Mouse (Mus musculus) heart, embryonic 14.5 days (tissue): ENCODE measurements around the gene Wfdc12. TPM values are rescaled to one million over a fixed set of nuclear protein-coding genes. Genes with fewer than 3 reads are reported as not detected.
A peak's percentile ranks its signal among the peaks of the same experiment; 100 is the strongest.

ENCODE experiments used
- ATAC-seq: fragments of 200-750 bp; cut with Nextera tagmentation; 2 replicates; pipeline ENCODE4 v1.8.0; 2017; ENCODE audit warnings: low read depth, moderate TSS enrichment; ENCODE audit not compliant: insufficient number of reproducible peaks, insufficient read depth, low FRiP score
- H3K27ac ChIP-seq, 2 experiments: fragments of 200-500 bp in 1 of 2; fragments of 300-500 bp in 1 of 2; sonication (generic) in 1 of 2; replicated peaks in 1 of 2; 2 replicates each; pipeline ENCODE4 v1.5.1; 2012 to 2014; ENCODE audit warnings: low read depth in 2 of 2, low read length in 2 of 2, control low read depth in 1 of 2, mild to moderate bottlenecking in 1 of 2, mixed read lengths in 1 of 2; ENCODE audit not compliant: control insufficient read depth in 1 of 2, insufficient read depth in 1 of 2
- H3K27me3 ChIP-seq: fragments of 300-500 bp; sonication (generic); 2 replicates; pipeline ENCODE4 v1.6.1; 2014; ENCODE audit warnings: mild to moderate bottlenecking, low read length, control low read depth; ENCODE audit not compliant: control insufficient read depth, insufficient read depth
- H3K36me3 ChIP-seq: fragments of 300-500 bp; sonication (generic); 2 replicates; pipeline ENCODE4 v1.6.1; 2014; ENCODE audit warnings: mild to moderate bottlenecking, control low read depth, low read length, mixed read lengths; ENCODE audit not compliant: control insufficient read depth, insufficient read depth
- H3K4me1 ChIP-seq, 2 experiments: fragments of 200-500 bp in 1 of 2; fragments of 300-500 bp in 1 of 2; sonication (generic) in 1 of 2; 2 replicates each; pipeline ENCODE4 v1.6.1; 2012 to 2014; ENCODE audit warnings: low read length in 2 of 2, control low read depth in 1 of 2, mixed read lengths in 1 of 2; ENCODE audit not compliant: control insufficient read depth in 2 of 2, insufficient read depth in 2 of 2
- H3K4me2 ChIP-seq: fragments of 300-500 bp; sonication (generic); 2 replicates; pipeline ENCODE4 v1.6.1; 2014; ENCODE audit warnings: mild to moderate bottlenecking, low read length
- H3K4me3 ChIP-seq, 2 experiments: fragments of 200-500 bp in 1 of 2; fragments of 300-500 bp in 1 of 2; sonication (generic) in 1 of 2; 2 replicates each; pipeline ENCODE4 v1.5.1; 2012 to 2014; ENCODE audit warnings: low read length in 2 of 2, mild to moderate bottlenecking in 2 of 2, control low read depth in 1 of 2, low read depth in 1 of 2, moderate library complexity in 1 of 2; ENCODE audit not compliant: control insufficient read depth in 1 of 2, insufficient read depth in 1 of 2
- H3K9ac ChIP-seq: fragments of 300-500 bp; sonication (generic); 2 replicates; pipeline ENCODE4 v1.6.1; 2014; ENCODE audit warnings: mild to moderate bottlenecking, low read length
- H3K9me3 ChIP-seq: fragments of 300-500 bp; sonication (generic); 2 replicates; pipeline ENCODE4 v1.6.1; 2016; ENCODE audit warnings: low read length, control low read depth; ENCODE audit not compliant: control insufficient read depth
- WGBS: fragments of 180-500 bp; shearing (Covaris S2); extraction: QIAGEN DNeasy Blood & Tissue Kit; methylation state at CpG from one replicate; pipeline ENCODE4 v1.1.7; 2014; 5-methylcytosine and 5-hydroxymethylcytosine counted together
- polyA plus RNA-seq: library from polyadenylated mRNA; unstranded; fragments of >200 nt; fragmentation: Nextera tagmentation; extraction: Ambion mirVana; gene quantifications from 2 replicates; pipeline ENCODE4 v1.2.1, GENCODE M21; 2014

The Wfdc12 gene
- polyA plus RNA-seq, 1 experiment from 2014 or later: not detected

DNA sequence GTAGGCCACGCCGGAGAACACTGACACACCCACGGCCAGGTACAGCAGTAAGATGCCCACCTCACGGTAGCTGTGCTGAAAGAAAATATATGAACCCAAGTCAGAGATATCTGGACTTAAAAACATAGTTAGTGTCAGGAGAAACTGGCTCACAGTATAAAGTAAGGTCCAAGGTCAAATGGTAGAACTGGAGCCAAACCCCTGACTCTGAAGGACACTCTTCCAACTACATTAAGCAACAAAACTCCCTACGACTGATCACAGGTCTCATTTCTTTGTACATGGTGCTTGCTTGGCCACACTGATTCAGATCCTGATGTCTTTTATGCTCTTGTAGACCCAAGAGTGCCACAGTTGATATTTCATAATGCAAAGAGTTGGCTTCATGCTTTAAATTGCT, 25.5 kb downstream of the Wfdc12 start:
- Histone ChIP-seq H3K4me1 (peaks cover 3 to 10% of the 10 kb centered on the region in 2 experiments; a peak in 2 of 4 replicates), H3K36me3 (no peaks in the 10 kb centered on the region), H3K9ac (no peak overlapping the region), H3K27me3 (peaks cover 51% of the 10 kb centered on the region), H3K9me3 (0 out of 2 replicates have a peak, but pooled peaks cover 3% of the 10 kb centered on the region), H3K4me3 (no peak overlapping the region), H3K4me2 (no peak overlapping the region), H3K27ac (no peak overlapping the region)
- no peak for ATAC-seq
- 87% methylated on average over 5 of the region's 5 CpGs for WGBS

DNA sequence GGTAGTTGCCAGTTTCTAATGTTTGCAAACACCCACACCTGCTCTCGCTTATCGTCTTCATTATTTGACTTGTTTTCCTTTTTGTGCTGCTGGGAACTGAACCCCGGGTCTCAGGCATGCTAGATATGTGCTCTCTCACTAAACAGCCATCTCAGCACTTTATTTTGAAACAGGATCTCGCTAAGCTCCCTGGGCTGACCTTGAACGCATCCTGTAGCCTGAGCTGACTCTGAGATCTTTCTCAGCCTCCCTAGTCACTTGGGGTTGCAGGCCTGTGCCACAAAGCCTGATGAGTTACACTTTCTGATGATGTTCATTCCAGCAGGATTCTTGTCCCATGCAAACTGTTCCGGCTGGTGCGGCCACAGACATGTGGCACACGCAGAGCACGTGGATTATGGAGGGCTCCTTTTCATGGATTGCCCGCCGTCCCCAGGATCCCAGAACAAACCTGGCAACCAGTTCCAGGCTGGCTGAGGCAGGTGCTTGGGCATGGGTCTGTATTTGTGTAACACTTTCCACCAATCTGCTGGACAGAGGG, 28.8 kb downstream of the Wfdc12 start:
- ATAC-seq: no peak
- Histone ChIP-seq H3K4me2 (no peak overlapping the region), H3K9me3 (no peaks in the 10 kb centered on the region), H3K36me3 (0 out of 2 replicates have a peak, but pooled peaks cover 4% of the 10 kb centered on the region), H3K27ac (no peak overlapping the region), H3K27me3 (peaks cover 17% of the 10 kb centered on the region), H3K4me1 (no peaks in the 10 kb centered on the region), H3K9ac (no peak overlapping the region), H3K4me3 (no peak overlapping the region)
- 79% methylated on average over 11 of the region's 11 CpGs for WGBS

DNA sequence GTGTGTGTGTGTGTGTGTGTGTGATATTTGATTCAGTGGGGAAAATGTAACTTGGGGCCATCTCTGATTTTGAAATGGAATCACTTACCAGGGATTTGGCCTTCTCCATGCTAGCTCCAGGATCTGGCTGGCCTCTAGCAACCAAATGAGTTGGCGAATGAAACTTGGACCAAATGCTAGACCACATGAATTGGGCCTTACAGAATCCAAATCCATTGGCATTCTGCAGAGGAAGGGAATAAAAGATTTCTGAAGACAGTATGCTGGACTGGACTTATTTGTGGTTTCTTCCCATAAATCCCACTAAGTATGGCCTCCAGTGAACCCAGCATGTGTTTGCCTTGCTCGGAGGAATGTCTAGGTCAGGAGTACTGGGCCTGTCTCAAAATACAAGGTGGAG, 31.6 kb downstream of the Wfdc12 start:
- no peak overlapping the region for H3K4me2 ChIP-seq
- H3K9ac ChIP-seq: no peak overlapping the region
- ATAC-seq: no peak
- H3K27ac ChIP-seq: no peak overlapping the region
- H3K27me3 ChIP-seq: 0 out of 2 replicates have a peak, but pooled peaks cover 3% of the 10 kb centered on the region
- 82% methylated on average over 2 of the region's 2 CpGs for WGBS
- H3K4me3 ChIP-seq: no peak overlapping the region
- H3K36me3 ChIP-seq: peaks cover 19% of the 10 kb centered on the region
- H3K4me1 ChIP-seq: no peaks in the 10 kb centered on the region
- H3K9me3 ChIP-seq: no peaks in the 10 kb centered on the region

DNA sequence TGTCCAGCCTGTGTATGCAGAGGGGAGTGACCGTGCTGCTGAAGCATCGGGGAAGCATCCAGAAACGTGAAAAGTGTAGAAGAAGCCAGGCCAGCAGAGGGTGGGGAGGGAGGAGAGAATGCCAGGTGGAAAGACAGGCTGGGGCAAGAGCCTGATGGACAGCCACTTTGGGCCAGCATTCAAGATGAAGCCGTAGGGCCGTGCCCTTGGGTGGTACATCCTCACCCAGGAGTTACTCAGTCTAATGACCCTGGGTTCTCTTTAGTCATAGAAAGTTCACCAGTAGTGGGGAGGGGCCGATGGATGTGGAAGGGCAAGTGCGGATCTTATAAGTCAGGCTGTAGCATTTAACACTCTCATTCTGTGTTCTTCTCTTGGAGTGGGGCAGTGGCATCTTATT, 34.2 kb downstream of the Wfdc12 start:
- no peak overlapping the region for H3K4me3 ChIP-seq
- WGBS: 80% methylated on average over 7 of the region's 7 CpGs
- no peak overlapping the region for H3K27ac ChIP-seq
- no peaks in the 10 kb centered on the region for H3K27me3 ChIP-seq
- no peak for ATAC-seq
- peaks cover 45% of the 10 kb centered on the region for H3K36me3 ChIP-seq
- no peak overlapping the region for H3K9ac ChIP-seq
- no peaks in the 10 kb centered on the region for H3K4me1 ChIP-seq
- no peaks in the 10 kb centered on the region for H3K9me3 ChIP-seq
- no peak overlapping the region for H3K4me2 ChIP-seq

DNA sequence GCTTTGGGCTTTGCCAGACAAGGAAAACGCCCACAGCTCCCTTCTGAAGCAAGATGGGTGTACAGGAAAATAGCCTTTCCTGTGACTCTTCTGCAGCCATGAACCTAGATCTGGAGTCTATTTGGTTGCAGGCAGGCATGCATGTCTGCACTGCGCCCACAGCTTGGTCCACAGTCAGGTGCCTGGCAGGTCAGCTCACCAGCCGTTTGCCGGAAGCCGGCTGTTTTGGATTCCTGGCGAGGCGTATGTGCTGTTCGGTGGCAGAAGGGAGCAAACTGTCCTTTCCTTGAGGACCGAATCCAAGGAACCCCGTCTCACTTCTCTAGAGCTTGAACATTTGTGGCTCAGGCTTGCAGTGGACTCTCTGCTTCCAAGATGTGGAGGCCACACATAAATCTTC, 36.4 kb downstream of the Wfdc12 start:
- Histone ChIP-seq H3K27me3 (no peaks in the 10 kb centered on the region), H3K4me3 (no peak overlapping the region), H3K9me3 (no peaks in the 10 kb centered on the region), H3K9ac (no peak overlapping the region), H3K36me3 (peaks cover 45% of the 10 kb centered on the region), H3K4me2 (no peak overlapping the region), H3K27ac (no peak overlapping the region), H3K4me1 (peaks cover 12 to 13% of the 10 kb centered on the region in 2 experiments)
- 89% methylated on average over 10 of the region's 10 CpGs for WGBS
- ATAC-seq: no peak

DNA sequence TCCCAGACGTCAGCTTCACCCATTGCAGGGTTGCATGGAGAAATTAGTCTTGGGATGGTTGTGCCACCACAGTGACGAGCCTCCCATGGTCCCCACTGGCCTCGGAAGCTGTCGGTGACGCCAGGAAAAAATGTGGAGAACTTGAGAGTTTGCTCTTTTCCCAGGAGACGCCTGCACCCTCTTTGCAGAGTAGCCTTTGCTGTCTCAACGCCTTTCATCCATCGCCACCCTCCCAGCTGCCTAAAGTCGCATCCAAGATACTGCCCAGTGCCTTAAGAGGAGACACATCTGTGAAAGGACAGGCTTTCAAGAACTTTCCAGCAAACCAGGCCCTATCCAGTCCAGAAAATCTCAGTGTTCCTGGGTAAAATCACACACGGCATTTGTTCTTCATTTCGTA, 38.1 kb downstream of the Wfdc12 start:
- Histone ChIP-seq H3K4me2 (no peak overlapping the region), H3K27ac (no peak overlapping the region), H3K4me1 (peaks cover 12 to 13% of the 10 kb centered on the region in 2 experiments), H3K9me3 (no peaks in the 10 kb centered on the region), H3K27me3 (no peaks in the 10 kb centered on the region), H3K9ac (no peak overlapping the region), H3K4me3 (no peak overlapping the region), H3K36me3 (peaks cover 45% of the 10 kb centered on the region)
- ATAC-seq: no peak
- whole genome bisulfite sequencing: 85% methylated on average over 11 of the region's 11 CpGs

DNA sequence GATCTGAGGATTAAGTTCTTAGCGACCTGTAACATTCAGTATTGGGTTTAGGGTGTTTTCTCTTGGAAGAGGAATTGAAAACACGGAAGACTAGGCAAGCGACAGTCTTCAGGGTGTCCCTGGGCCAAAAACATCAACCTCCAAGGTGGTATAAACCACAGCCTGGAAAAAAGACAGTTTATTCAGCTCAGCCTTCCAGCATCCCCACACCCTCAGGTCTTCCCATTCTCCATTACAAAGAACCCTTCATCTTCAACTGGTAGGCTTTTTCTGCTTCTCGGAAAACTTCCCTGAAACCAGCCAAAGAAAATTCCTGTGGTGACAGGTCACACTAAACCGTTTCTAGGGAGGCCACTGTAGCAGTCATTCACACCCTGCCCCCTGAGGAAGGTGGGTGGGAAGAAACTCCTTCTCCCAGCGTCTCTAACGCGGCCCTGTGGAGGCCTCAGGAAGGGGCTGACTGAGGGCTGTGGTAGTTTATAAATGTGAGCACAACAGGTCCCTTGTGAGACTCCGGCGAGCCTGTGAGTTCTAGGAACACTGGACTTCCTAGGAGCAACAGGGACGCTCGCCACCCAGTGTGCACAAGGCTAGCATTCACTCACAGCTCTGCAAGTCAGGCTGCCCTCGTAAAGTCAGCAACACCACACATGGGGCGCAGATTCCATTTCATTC, 40.2 kb downstream of the Wfdc12 start:
- H3K27me3 ChIP-seq: no peaks in the 10 kb centered on the region
- peaks cover 36% of the 10 kb centered on the region for H3K36me3 ChIP-seq
- H3K4me2 ChIP-seq: no peak overlapping the region
- H3K4me1 ChIP-seq: peaks cover 12 to 13% of the 10 kb centered on the region in 2 experiments
- peak overlapping the region; percentile 29 to 63 for H3K27ac ChIP-seq
- 0 out of 2 replicates have a peak, but pooled peaks have one; percentile 48 for ATAC-seq
- no peak overlapping the region for H3K4me3 ChIP-seq
- no peak overlapping the region; the same call in 1 of the 2 replicates for H3K9ac ChIP-seq
- 34% methylated on average over 14 of the region's 14 CpGs for WGBS
- no peaks in the 10 kb centered on the region for H3K9me3 ChIP-seq
